Mouse (Mus musculus) heart, postnatal 0 days (tissue): Measurements from ENCODE around the gene Gm11011. TPM values are rescaled to one million over a fixed set of nuclear protein-coding genes. Genes with fewer than 3 reads are reported as not detected.

Source experiments
- ATAC-seq: fragments of 200-750 bp; cut with Nextera tagmentation; 2 replicates; pipeline ENCODE4 v1.8.0; 2017; ENCODE audit warnings: low read depth, moderate number of reproducible peaks, moderate library complexity; ENCODE audit not compliant: insufficient read depth
- DNase-seq: peaks from one replicate; pipeline ENCODE4 v3.0.0-alpha.2; 2016; ENCODE audit warnings: low spot score
- H3K27ac ChIP-seq: fragments of 300-500 bp; sonication (generic); 2 replicates; pipeline ENCODE4 v1.5.1; 2014; ENCODE audit warnings: low read depth, mild to moderate bottlenecking
- H3K27me3 ChIP-seq: fragments of 300-500 bp; sonication (generic); 2 replicates; pipeline ENCODE4 v1.6.1; 2014; ENCODE audit warnings: low read length, mixed read lengths; ENCODE audit not compliant: control insufficient read depth, insufficient read depth
- H3K36me3 ChIP-seq: fragments of 300-500 bp; sonication (generic); replicated peaks from 2 replicates; pipeline ENCODE4 v1.6.1; 2014; ENCODE audit warnings: low read length, mixed read lengths; ENCODE audit not compliant: control insufficient read depth, insufficient read depth
- H3K4me1 ChIP-seq: fragments of 300-500 bp; sonication (generic); 2 replicates; pipeline ENCODE4 v1.6.1; 2014; ENCODE audit warnings: antibody characterized with exemption; ENCODE audit not compliant: control insufficient read depth, insufficient read depth
- H3K4me2 ChIP-seq: fragments of 300-500 bp; sonication (generic); 2 replicates; pipeline ENCODE4 v1.6.1; 2014; ENCODE audit warnings: low read depth, mild to moderate bottlenecking, low read length, moderate library complexity
- H3K4me3 ChIP-seq: fragments of 300-500 bp; sonication (generic); 2 replicates; pipeline ENCODE4 v1.5.1; 2014; ENCODE audit warnings: low read depth, low read length
- H3K9ac ChIP-seq: fragments of 300-500 bp; sonication (generic); replicated peaks from 2 replicates; pipeline ENCODE4 v1.6.1; 2014; ENCODE audit warnings: low read depth, low read length, mixed read lengths
- H3K9me3 ChIP-seq: fragments of 300-500 bp; sonication (generic); replicated peaks from 2 replicates; pipeline ENCODE4 v1.6.1; 2016; ENCODE audit warnings: low read length; ENCODE audit not compliant: control insufficient read depth
- CTCF ChIP-seq: IDR thresholded peaks from 2 replicates; pipeline ENCODE4 v1.5.1; 2016; ENCODE audit warnings: antibody characterized with exemption, control low read depth, low read depth
- EP300 ChIP-seq: IDR thresholded peaks from 2 replicates; pipeline ENCODE4 v1.6.1; 2016; ENCODE audit warnings: antibody characterized with exemption, low read depth
- WGBS: fragments of 180-500 bp; shearing (Covaris S2); extraction: QIAGEN DNeasy Blood & Tissue Kit; methylation state at CpG from one replicate; pipeline ENCODE4 v1.1.7; 2014; 5-methylcytosine and 5-hydroxymethylcytosine counted together
- polyA plus RNA-seq: library from polyadenylated mRNA; unstranded; fragments of >200 nt; fragmentation: Nextera tagmentation; extraction: Ambion mirVana; gene quantifications from 2 replicates; pipeline ENCODE4 v1.2.1, GENCODE M21; 2015
- total RNA-seq: library from RNA; depleted of rRNA; stranded (reverse); fragments of >200 nt; gene quantifications from 2 replicates; pipeline ENCODE4 v1.2.3, GENCODE M21; 2014; ENCODE audit warnings: low replicate concordance; rRNA removed

Gene Gm11011
- total and polyA plus RNA-seq, 2 experiments from 2014 or later = not detected

- whole genome bisulfite sequencing = 71% methylated on average over 10 of the region's 10 CpGs
Observed at GRCm38 (mm10) chr2:169570063-169570462, 17.5 kb downstream of the Gm11011 start.

GRCm38 (mm10) chr2:169566159-169566558, 21.4 kb downstream of the Gm11011 start:
- no peaks in the 10 kb centered on the region for H3K36me3 ChIP-seq
- no peak overlapping the region for H3K4me2 ChIP-seq
- DNase-seq (no peak), ATAC-seq (no peak)
- no peaks in the 10 kb centered on the region for H3K4me1 ChIP-seq
- WGBS = 39% methylated on average over 4 of the region's 4 CpGs
- no peak overlapping the region for H3K9ac ChIP-seq
- no peaks in the 10 kb centered on the region for H3K9me3 ChIP-seq
- no peak overlapping the region for H3K27ac ChIP-seq
- no peak for TF ChIP-seq CTCF
- no peaks in the 10 kb centered on the region for H3K27me3 ChIP-seq
- no peak overlapping the region for H3K4me3 ChIP-seq

More at GRCm38 (mm10) chr2:169570063-169570462, 17.5 kb downstream of the Gm11011 start:
- ATAC-seq (no peak), DNase-seq (no peak)
- Histone ChIP-seq H3K4me2 (no peak overlapping the region), H3K27me3 (no peaks in the 10 kb centered on the region), H3K4me3 (no peak overlapping the region), H3K36me3 (no peaks in the 10 kb centered on the region), H3K4me1 (no peaks in the 10 kb centered on the region), H3K9me3 (no peaks in the 10 kb centered on the region), H3K27ac (no peak overlapping the region), H3K9ac (no peak overlapping the region)
- TF ChIP-seq EP300 = no peak
- TF ChIP-seq CTCF = no peak

- no peaks in the 10 kb centered on the region for H3K27me3 ChIP-seq
- 52% methylated on average over 7 of the region's 7 CpGs for WGBS
- no peaks in the 10 kb centered on the region for H3K9me3 ChIP-seq
- H3K4me2 ChIP-seq = no peak overlapping the region
- TF ChIP-seq CTCF = no peak
- no peak for TF ChIP-seq EP300
- H3K4me3 ChIP-seq = no peak overlapping the region
- H3K36me3 ChIP-seq = no peaks in the 10 kb centered on the region
- H3K27ac ChIP-seq = no peak overlapping the region
- H3K9ac ChIP-seq = no peak overlapping the region
- H3K4me1 ChIP-seq = no peaks in the 10 kb centered on the region
- ATAC-seq (no peak), DNase-seq (no peak)
Observed at GRCm38 (mm10) chr2:169565751-169566150, 21.8 kb downstream of the Gm11011 start.

- no peaks in the 10 kb centered on the region for H3K36me3 ChIP-seq
- ATAC-seq (no peak), DNase-seq (no peak)
- H3K9me3 ChIP-seq = no peaks in the 10 kb centered on the region
- no peak overlapping the region for H3K4me3 ChIP-seq
- H3K4me1 ChIP-seq = no peaks in the 10 kb centered on the region
- H3K4me2 ChIP-seq = no peak overlapping the region
- H3K27me3 ChIP-seq = no peaks in the 10 kb centered on the region
- H3K27ac ChIP-seq = no peak overlapping the region
- H3K9ac ChIP-seq = no peak overlapping the region
- WGBS = 84% methylated on average over 7 of the region's 7 CpGs
- TF ChIP-seq CTCF (no peak), EP300 (no peak)
Observed at GRCm38 (mm10) chr2:169545674-169546073, 41.9 kb downstream of the Gm11011 start.

- 54% methylated on average over 4 of the region's 4 CpGs for WGBS
- Histone ChIP-seq H3K27me3 (no peaks in the 10 kb centered on the region), H3K36me3 (no peaks in the 10 kb centered on the region), H3K9ac (no peak overlapping the region), H3K9me3 (no peaks in the 10 kb centered on the region), H3K4me3 (no peak overlapping the region), H3K27ac (no peak overlapping the region), H3K4me2 (no peak overlapping the region), H3K4me1 (no peaks in the 10 kb centered on the region)
- DNase-seq (no peak), ATAC-seq (no peak)
- TF ChIP-seq CTCF = no peak
- TF ChIP-seq EP300 = no peak
Observed at GRCm38 (mm10) chr2:169538906-169539305, 48.6 kb downstream of the Gm11011 start.

Other genes with a start within 250 kb of the Gm11011 start
- gene Tshz2, start 45.3 kb upstream of the Gm11011 start, total RNA-seq = 4.0 and 7.8 TPM in 2 replicates
- gene Tshz2, start 45.3 kb upstream of the Gm11011 start, polyA plus RNA-seq = 2.5 and 2.8 TPM in 2 replicates